Mouse (Mus musculus): Measurements from ENCODE around the gene Zan.

GRCm38 (mm10) chr5:137377176-137377575, 99.7 kb downstream of the Zan start:
- TF ChIP-seq MXI1 (IDR thresholded peaks at IDR 0.05; ENCODE audit: low read depth, low read length) (no peak), MAFK (IDR thresholded peaks at IDR 0.05; ENCODE audit: insufficient replicate concordance, low read length) (no peak), CTCF (conservative IDR thresholded peaks at IDR 0.05 in 1 of 2, IDR thresholded peaks at IDR 0.05 in 1 of 2; ENCODE audit: low read depth in 2 of 2, low read length in 2 of 2) (no peak)

Data from CH12.LX (cell line).